Mouse (Mus musculus): Measurements from ENCODE around the gene Pde6g. TPM values are rescaled to one million over a fixed set of nuclear protein-coding genes. Genes with fewer than 3 reads are reported as not detected.

The Pde6g gene
- polyA plus RNA-seq, 1 experiment = 0.14 TPM

- no peak for DNase-seq (ENCODE audit: low read depth in 1 of 2, low spot score in 2 of 2)
- TF ChIP-seq CTCF (IDR thresholded peaks at IDR 0.05; ENCODE audit: extremely low read depth, insufficient read depth, insufficient read length, insufficient replicate concordance) (no peak), POLR2A (IDR thresholded peaks at IDR 0.05; ENCODE audit: low read depth, low read length) (no peak)
- Histone ChIP-seq H3K27ac (ENCODE audit: insufficient read depth, low read length) (no peak overlapping the region), H3K4me1 (ENCODE audit: control insufficient read depth, insufficient read depth, insufficient read length) (no peaks in the 10 kb centered on the region), H3K36me3 (ENCODE audit: control insufficient read depth, insufficient read depth, low read length) (no peaks in the 10 kb centered on the region), H3K27me3 (ENCODE audit: control insufficient read depth, insufficient read depth, low read length) (no peaks in the 10 kb centered on the region), H3K4me3 (ENCODE audit: extremely low read depth, insufficient read depth, insufficient read length) (no peak overlapping the region)
- WGBS = 93% methylated on average over 7 of the region's 7 CpGs
These were observed 6.1 kb downstream of the Pde6g start for GRCm38 (mm10) chr11:120447179-120447578.

- Histone ChIP-seq H3K36me3 (ENCODE audit: control insufficient read depth, insufficient read depth, low read length) (no peaks in the 10 kb centered on the region), H3K4me1 (ENCODE audit: control insufficient read depth, insufficient read depth, insufficient read length) (no peaks in the 10 kb centered on the region), H3K27me3 (ENCODE audit: control insufficient read depth, insufficient read depth, low read length) (no peaks in the 10 kb centered on the region), H3K4me3 (ENCODE audit: extremely low read depth, insufficient read depth, insufficient read length) (no peak overlapping the region), H3K27ac (ENCODE audit: insufficient read depth, low read length) (no peak overlapping the region)
- no peak for DNase-seq (ENCODE audit: low read depth in 1 of 2, low spot score in 2 of 2)
- TF ChIP-seq POLR2A (IDR thresholded peaks at IDR 0.05; ENCODE audit: low read depth, low read length) = no peak
- TF ChIP-seq CTCF (IDR thresholded peaks at IDR 0.05; ENCODE audit: extremely low read depth, insufficient read depth, insufficient read length, insufficient replicate concordance) = no peak
- WGBS = 67% methylated on average over 3 of the region's 3 CpGs
These were observed 7.8 kb downstream of the Pde6g start for GRCm38 (mm10) chr11:120445475-120445874.

GRCm38 (mm10) chr11:120444106-120444505 is 9.2 kb downstream of the Pde6g start:
- H3K4me1 ChIP-seq (ENCODE audit: control insufficient read depth, insufficient read depth, insufficient read length) = no peaks in the 10 kb centered on the region
- DNase-seq (ENCODE audit: low read depth in 1 of 2, low spot score in 2 of 2) = no peak
- H3K27ac ChIP-seq (ENCODE audit: insufficient read depth, low read length) = no peak overlapping the region
- no peak overlapping the region for H3K4me3 ChIP-seq (ENCODE audit: extremely low read depth, insufficient read depth, insufficient read length)
- TF ChIP-seq CTCF (IDR thresholded peaks at IDR 0.05; ENCODE audit: extremely low read depth, insufficient read depth, insufficient read length, insufficient replicate concordance) = no peak
- no peak for TF ChIP-seq POLR2A (IDR thresholded peaks at IDR 0.05; ENCODE audit: low read depth, low read length)
- no peaks in the 10 kb centered on the region for H3K36me3 ChIP-seq (ENCODE audit: control insufficient read depth, insufficient read depth, low read length)
- H3K27me3 ChIP-seq (ENCODE audit: control insufficient read depth, insufficient read depth, low read length) = no peaks in the 10 kb centered on the region
- 70% methylated on average over 6 of the region's 6 CpGs for WGBS

GRCm38 (mm10) chr11:120442765-120443280 is 10.5 kb downstream of the Pde6g start:
- no peak for TF ChIP-seq POLR2A (IDR thresholded peaks at IDR 0.05; ENCODE audit: low read depth, low read length)
- TF ChIP-seq CTCF (IDR thresholded peaks at IDR 0.05; ENCODE audit: extremely low read depth, insufficient read depth, insufficient read length, insufficient replicate concordance) = no peak
- Histone ChIP-seq H3K4me1 (ENCODE audit: control insufficient read depth, insufficient read depth, insufficient read length) (no peaks in the 10 kb centered on the region), H3K4me3 (ENCODE audit: extremely low read depth, insufficient read depth, insufficient read length) (no peak overlapping the region), H3K36me3 (ENCODE audit: control insufficient read depth, insufficient read depth, low read length) (no peaks in the 10 kb centered on the region), H3K27ac (ENCODE audit: insufficient read depth, low read length) (no peak overlapping the region), H3K27me3 (ENCODE audit: control insufficient read depth, insufficient read depth, low read length) (no peaks in the 10 kb centered on the region)
- no peak for DNase-seq (ENCODE audit: low read depth in 1 of 2, low spot score in 2 of 2)
- 91% methylated on average over 3 of the region's 3 CpGs for WGBS

- Histone ChIP-seq H3K36me3 (ENCODE audit: control insufficient read depth, insufficient read depth, low read length) (no peaks in the 10 kb centered on the region), H3K4me3 (ENCODE audit: extremely low read depth, insufficient read depth, insufficient read length) (no peak within 1 kb of the TSS), H3K27ac (ENCODE audit: insufficient read depth, low read length) (no peak within 1 kb of the TSS), H3K4me1 (ENCODE audit: control insufficient read depth, insufficient read depth, insufficient read length) (no peaks in the 10 kb centered on the region), H3K27me3 (ENCODE audit: control insufficient read depth, insufficient read depth, low read length) (no peaks in the 10 kb centered on the region)
- TF ChIP-seq CTCF (IDR thresholded peaks at IDR 0.05; ENCODE audit: extremely low read depth, insufficient read depth, insufficient read length, insufficient replicate concordance) = no peak
- TF ChIP-seq POLR2A (IDR thresholded peaks at IDR 0.05; ENCODE audit: low read depth, low read length) = no peak
- no peak for DNase-seq (ENCODE audit: low read depth in 1 of 2, low spot score in 2 of 2)
- 90% methylated on average over 3 of the region's 3 CpGs for WGBS
These were observed 11.0 kb downstream of the Pde6g start, which contains the start of gene Tspan10 for GRCm38 (mm10) chr11:120442344-120442743. TSS of gene Tspan10 (plus strand) at chr11:120442644.

GRCm38 (mm10) chr11:120437857-120438385 is 15.4 kb downstream of the Pde6g start:
- H3K27ac ChIP-seq (ENCODE audit: insufficient read depth, low read length) = no peak overlapping the region
- no peaks in the 10 kb centered on the region for H3K4me1 ChIP-seq (ENCODE audit: control insufficient read depth, insufficient read depth, insufficient read length)
- no peaks in the 10 kb centered on the region for H3K27me3 ChIP-seq (ENCODE audit: control insufficient read depth, insufficient read depth, low read length)
- TF ChIP-seq CTCF (IDR thresholded peaks at IDR 0.05; ENCODE audit: extremely low read depth, insufficient read depth, insufficient read length, insufficient replicate concordance) (no peak), POLR2A (IDR thresholded peaks at IDR 0.05; ENCODE audit: low read depth, low read length) (no peak)
- DNase-seq (ENCODE audit: low read depth in 1 of 2, low spot score in 2 of 2) = peak in 1 of 2 experiments; percentile 9
- 24% methylated on average over 12 of the region's 12 CpGs for WGBS
- peaks cover 4% of the 10 kb centered on the region for H3K36me3 ChIP-seq (ENCODE audit: control insufficient read depth, insufficient read depth, low read length)
- peak overlapping the region; percentile 88 for H3K4me3 ChIP-seq (ENCODE audit: extremely low read depth, insufficient read depth, insufficient read length)

GRCm38 (mm10) chr11:120437152-120437856 is 16.0 kb downstream of the Pde6g start, which contains the start of gene Nploc4:
TSS of gene Nploc4 (minus strand) at chr11:120437708.
- under 1% methylated on average over 73 of the region's 77 CpGs for WGBS
- Histone ChIP-seq H3K27ac (ENCODE audit: insufficient read depth, low read length) (peak within 1 kb of the TSS; percentile 54), H3K4me1 (ENCODE audit: control insufficient read depth, insufficient read depth, insufficient read length) (no peaks in the 10 kb centered on the region), H3K4me3 (ENCODE audit: extremely low read depth, insufficient read depth, insufficient read length) (peak within 1 kb of the TSS; percentile 88), H3K27me3 (ENCODE audit: control insufficient read depth, insufficient read depth, low read length) (no peaks in the 10 kb centered on the region), H3K36me3 (ENCODE audit: control insufficient read depth, insufficient read depth, low read length) (peaks cover 10% of the 10 kb centered on the region)
- peak; percentile 38; the same call in 1 of the 2 replicates for TF ChIP-seq POLR2A (IDR thresholded peaks at IDR 0.05; ENCODE audit: low read depth, low read length)
- TF ChIP-seq CTCF (IDR thresholded peaks at IDR 0.05; ENCODE audit: extremely low read depth, insufficient read depth, insufficient read length, insufficient replicate concordance) = no peak
- peak; percentile 66 to 78 for DNase-seq (ENCODE audit: low read depth in 1 of 2, low spot score in 2 of 2)

Data from spleen, adult 2 months (tissue).